In genomic region chr14:102883344-102884122, GRCm38 (mm10) we compare ENCODE assay signal across 9 mouse cellular contexts.
DNase-seq lines count a peak whose midpoint lies in the region; ATAC-seq and TF ChIP-seq lines count a peak whose summit lies in the region.
"Had no signal": no experiment of that assay in that cellular context is flagged by ENCODE, and none has a peak within 500 bp of the region (broad histone marks: within the 10 kb centered on the region; RNA-seq: fewer than 3 reads in every experiment).

No protein-coding gene starts in this region.

- no peaks in the 10 kb centered on the region for H3K36me3 ChIP-seq in embryonic facial prominence, embryonic 10.5 days (replicated peaks)
- H3K36me3 ChIP-seq in lung, postnatal 0 days (ENCODE audit: insufficient read depth, low read length): no peaks in the 10 kb centered on the region
- H3K36me3 ChIP-seq: stomach, embryonic 15.5 days had no signal

- TF ChIP-seq CTCF in lung, adult 2 months (IDR thresholded peaks at IDR 0.05; ENCODE audit: insufficient read depth, low read length): no peak
- no peak for TF ChIP-seq CTCF in lung, postnatal 0 days (IDR thresholded peaks at IDR 0.05)

- H3K27ac ChIP-seq in embryonic facial prominence, embryonic 10.5 days (replicated peaks): 0 out of 2 replicates have a peak overlapping the region, but pooled peaks have one; percentile 35
- H3K27ac ChIP-seq in lung, postnatal 0 days (ENCODE audit: low read length): no peak overlapping the region
- H3K27ac ChIP-seq: stomach, embryonic 15.5 days had no signal

- H3K4me3 ChIP-seq in lung, adult 2 months (replicated peaks; ENCODE audit: extremely low read depth, low read depth, low read length): no peak overlapping the region
- H3K4me3 ChIP-seq in embryonic facial prominence, embryonic 10.5 days: no peak overlapping the region
- no peak overlapping the region for H3K4me3 ChIP-seq in lung, postnatal 0 days (ENCODE audit: low read depth, low read length)
- H3K4me3 ChIP-seq: stomach, embryonic 15.5 days had no signal

- DNase-seq in lung, adult 18-20 months: peak; percentile 19 to 53
- DNase-seq in lung, adult 2 months: no peak
- no peak for DNase-seq in embryonic facial prominence, embryonic 10.5 days (ENCODE audit: low spot score)
- peak; percentile 76 for DNase-seq in lung, postnatal 0 days (ENCODE audit: low spot score)
- no peak for DNase-seq in natural killer cell, adult 2 months (ENCODE audit: low spot score in 2 of 2)
- no peak for DNase-seq in cerebellum, adult 9-11 months
- DNase-seq in right cerebral cortex, postnatal 36 days (ENCODE audit: low spot score in 2 of 2): no peak

- WGBS in lung, adult 2 months: 72% methylated on average over 15 of the region's 15 CpGs
- 86% methylated on average over 15 of the region's 15 CpGs for WGBS in embryonic facial prominence, embryonic 10.5 days
- 80% methylated on average over 15 of the region's 15 CpGs for WGBS in lung, postnatal 0 days

- H3K4me2 ChIP-seq in lung, postnatal 0 days (replicated peaks; ENCODE audit: low read depth, low read length): no peak overlapping the region
- H3K4me2 ChIP-seq: stomach, embryonic 15.5 days had no signal

- H3K4me1 ChIP-seq in lung, adult 2 months (ENCODE audit: control insufficient read depth, insufficient read depth, low read length): peaks cover 7% of the 10 kb centered on the region
- no peaks in the 10 kb centered on the region for H3K4me1 ChIP-seq in embryonic facial prominence, embryonic 10.5 days
- peaks cover 5% of the 10 kb centered on the region; the same call in 1 of the 2 replicates for H3K4me1 ChIP-seq in lung, postnatal 0 days (ENCODE audit: insufficient read depth, low read depth, low read length)
- H3K4me1 ChIP-seq: stomach, embryonic 15.5 days had no signal

- peak; percentile 96 to 97 for ATAC-seq in hematopoietic stem cell, adult 5-6 weeks (replicated peaks in 1 of 2; ENCODE audit: insufficient read depth in 1 of 2, low FRiP score in 2 of 2, low TSS enrichment in 1 of 2, low read depth in 1 of 2, poor library complexity in 2 of 2, severe bottlenecking in 2 of 2)
- peak; percentile 58 for ATAC-seq in lung, postnatal 0 days

- no peaks in the 10 kb centered on the region for H3K9me3 ChIP-seq in embryonic facial prominence, embryonic 10.5 days
- H3K9me3 ChIP-seq in lung, postnatal 0 days (ENCODE audit: low read length): no peaks in the 10 kb centered on the region
- H3K9me3 ChIP-seq: stomach, embryonic 15.5 days had no signal

- peak; percentile 25; the same call in 1 of the 2 replicates for TF ChIP-seq EP300 in lung, postnatal 0 days (IDR thresholded peaks at IDR 0.05)

- no peak overlapping the region for H3K9ac ChIP-seq in lung, postnatal 0 days (replicated peaks; ENCODE audit: low read depth)
- H3K9ac ChIP-seq: stomach, embryonic 15.5 days had no signal

- TF ChIP-seq POLR2A in lung, adult 2 months (IDR thresholded peaks at IDR 0.05; ENCODE audit: borderline replicate concordance, extremely low read depth, low read depth, low read length): no peak

- H3K27me3 ChIP-seq in embryonic facial prominence, embryonic 10.5 days (replicated peaks; ENCODE audit: low read depth, poor library complexity, severe bottlenecking): no peaks in the 10 kb centered on the region
- no peaks in the 10 kb centered on the region for H3K27me3 ChIP-seq in lung, postnatal 0 days (replicated peaks; ENCODE audit: insufficient read depth, low read length)
- H3K27me3 ChIP-seq: stomach, embryonic 15.5 days had no signal

Comparison
In these comparisons a context has a peak if more than half of its experiments do, and no peak if none do; other contexts are left out.
1. DNase-seq: peak in lung, adult 18-20 months (2 of 2) and lung, postnatal 0 days (single experiment); none in lung, adult 2 months (single experiment), embryonic facial prominence, embryonic 10.5 days (single experiment), natural killer cell, adult 2 months (0 of 2), cerebellum, adult 9-11 months (single experiment) and right cerebral cortex, postnatal 36 days (0 of 2).